Mouse (Mus musculus) intestine, embryonic 16.5 days (tissue): ENCODE measurements around the gene Hoxa7. TPM values are rescaled to one million over a fixed set of nuclear protein-coding genes. Genes with fewer than 3 reads are reported as not detected.

ENCODE experiments used
- ATAC-seq: fragments of 200-750 bp; cut with Nextera tagmentation; 2 replicates; pipeline ENCODE4 v1.8.0; 2017; ENCODE audit warnings: moderate TSS enrichment, moderate library complexity
- H3K27ac ChIP-seq: fragments of 300-500 bp; sonication (generic); 2 replicates; pipeline ENCODE4 v1.5.1; 2014; ENCODE audit warnings: mild to moderate bottlenecking, low read length
- H3K27me3 ChIP-seq: fragments of 300-500 bp; sonication (generic); replicated peaks from 2 replicates; pipeline ENCODE4 v1.6.1; 2014; ENCODE audit warnings: low read length, control low read depth, mixed read lengths; ENCODE audit not compliant: control insufficient read depth, insufficient read depth
- H3K36me3 ChIP-seq: fragments of 300-500 bp; sonication (generic); 2 replicates; pipeline ENCODE4 v1.6.1; 2014; ENCODE audit warnings: low read length, control low read depth; ENCODE audit not compliant: control insufficient read depth, insufficient read depth
- H3K4me1 ChIP-seq: fragments of 300-500 bp; sonication (generic); 2 replicates; pipeline ENCODE4 v1.6.1; 2014; ENCODE audit warnings: low read length, control low read depth, mixed read lengths; ENCODE audit not compliant: control insufficient read depth, insufficient read depth
- H3K4me2 ChIP-seq: fragments of 300-500 bp; sonication (generic); 2 replicates; pipeline ENCODE4 v1.6.1; 2014; ENCODE audit warnings: low read depth, low read length, control low read depth
- H3K4me3 ChIP-seq: fragments of 300-500 bp; sonication (generic); 2 replicates; pipeline ENCODE4 v1.5.1; 2014; ENCODE audit warnings: mild to moderate bottlenecking, low read length
- H3K9ac ChIP-seq: fragments of 300-500 bp; sonication (generic); 2 replicates; pipeline ENCODE4 v1.6.1; 2014; ENCODE audit warnings: low read depth, low read length
- H3K9me3 ChIP-seq: fragments of 300-500 bp; sonication (generic); 2 replicates; pipeline ENCODE4 v1.6.1; 2016; ENCODE audit warnings: low read length, control low read depth; ENCODE audit not compliant: control insufficient read depth
- WGBS: fragments of 180-500 bp; shearing (Covaris S2); extraction: QIAGEN DNeasy Blood & Tissue Kit; methylation state at CpG from one replicate; pipeline ENCODE4 v1.1.7; 2014; 5-methylcytosine and 5-hydroxymethylcytosine counted together
- polyA plus RNA-seq: library from polyadenylated mRNA; unstranded; fragments of >200 nt; fragmentation: Nextera tagmentation; extraction: Ambion mirVana; gene quantifications from 2 replicates; pipeline ENCODE4 v1.2.1, GENCODE M21; 2015

Hoxa7 gene
- polyA plus RNA-seq, 1 experiment from 2014 or later: 8.2 TPM

GRCm38 (mm10) chr6:52235267-52235666 is 13.6 kb upstream of the Hoxa7 start:
- H3K4me2 ChIP-seq: no peak overlapping the region
- H3K27me3 ChIP-seq: peaks cover 74% of the 10 kb centered on the region
- H3K9ac ChIP-seq: no peak overlapping the region
- H3K4me3 ChIP-seq: no peak overlapping the region; the same call in 1 of the 2 replicates
- WGBS: 34% methylated on average over 9 of the region's 9 CpGs
- H3K4me1 ChIP-seq: no peaks in the 10 kb centered on the region; the same call in 1 of the 2 replicates
- no peaks in the 10 kb centered on the region for H3K36me3 ChIP-seq
- H3K9me3 ChIP-seq: no peaks in the 10 kb centered on the region
- H3K27ac ChIP-seq: no peak overlapping the region
- ATAC-seq: no peak

- H3K4me3 ChIP-seq: peak overlapping the region; percentile 35
Observed at GRCm38 (mm10) chr6:52234428-52235140, 12.9 kb upstream of the Hoxa7 start.

GRCm38 (mm10) chr6:52233546-52234427 is 12.1 kb upstream of the Hoxa7 start:
- Histone ChIP-seq H3K27me3 (peaks cover 78% of the 10 kb centered on the region), H3K4me3 (peak overlapping the region; percentile 35)
- WGBS: 2% methylated on average over 70 of the region's 70 CpGs

More at GRCm38 (mm10) chr6:52234428-52235140, 12.9 kb upstream of the Hoxa7 start:
- H3K27ac ChIP-seq: peak overlapping the region; percentile 34; the same call in 1 of the 2 replicates
- H3K27me3 ChIP-seq: peaks cover 76% of the 10 kb centered on the region
- no peaks in the 10 kb centered on the region for H3K4me1 ChIP-seq
- peak overlapping the region; percentile 37 for H3K9ac ChIP-seq
- no peak for ATAC-seq
- 0 out of 2 replicates have a peak overlapping the region, but pooled peaks have one; percentile 3 for H3K4me2 ChIP-seq
- WGBS: 1% methylated on average over 65 of the region's 68 CpGs
- no peaks in the 10 kb centered on the region for H3K9me3 ChIP-seq
- no peaks in the 10 kb centered on the region for H3K36me3 ChIP-seq

GRCm38 (mm10) chr6:52232984-52233545 is 11.4 kb upstream of the Hoxa7 start:
- Histone ChIP-seq H3K4me2 (peak overlapping the region; percentile 38), H3K36me3 (no peaks in the 10 kb centered on the region), H3K27me3 (peaks cover 81% of the 10 kb centered on the region), H3K4me3 (peak overlapping the region; percentile 35), H3K4me1 (no peaks in the 10 kb centered on the region), H3K9ac (peak overlapping the region; percentile 45), H3K27ac (no peak overlapping the region), H3K9me3 (no peaks in the 10 kb centered on the region)
- no peak for ATAC-seq
- WGBS: 2% methylated on average over 23 of the region's 23 CpGs

More at GRCm38 (mm10) chr6:52233546-52234427, 12.1 kb upstream of the Hoxa7 start:
- ATAC-seq: peak; percentile 26; the same call in 1 of the 2 replicates
- Histone ChIP-seq H3K27ac (0 out of 2 replicates have a peak overlapping the region, but pooled peaks have one; percentile 1), H3K36me3 (no peaks in the 10 kb centered on the region), H3K4me1 (no peaks in the 10 kb centered on the region), H3K9ac (peak overlapping the region; percentile 45), H3K4me2 (peak overlapping the region; percentile 3; the same call in 1 of the 2 replicates), H3K9me3 (no peaks in the 10 kb centered on the region)

- no peak overlapping the region for H3K27ac ChIP-seq
- H3K36me3 ChIP-seq: no peaks in the 10 kb centered on the region
- H3K27me3 ChIP-seq: peaks cover 80% of the 10 kb centered on the region
- H3K4me2 ChIP-seq: peak overlapping the region; percentile 38; the same call in 1 of the 2 replicates
- no peak for ATAC-seq
- no peaks in the 10 kb centered on the region for H3K4me1 ChIP-seq
- H3K4me3 ChIP-seq: peak overlapping the region; percentile 35
- WGBS: 1% methylated on average over 18 of the region's 18 CpGs
- no peaks in the 10 kb centered on the region for H3K9me3 ChIP-seq
- peak overlapping the region; percentile 45 for H3K9ac ChIP-seq
Observed at GRCm38 (mm10) chr6:52232568-52232965, 10.9 kb upstream of the Hoxa7 start.

- no peaks in the 10 kb centered on the region for H3K9me3 ChIP-seq
- no peaks in the 10 kb centered on the region for H3K4me1 ChIP-seq
- H3K27me3 ChIP-seq: peaks cover 80% of the 10 kb centered on the region
- peak overlapping the region; percentile 38 for H3K4me2 ChIP-seq
- no peaks in the 10 kb centered on the region for H3K36me3 ChIP-seq
- no peak overlapping the region for H3K27ac ChIP-seq
- peak overlapping the region; percentile 35 for H3K4me3 ChIP-seq
- under 1% methylated on average over 18 of the region's 18 CpGs for WGBS
- ATAC-seq: no peak
- 0 out of 2 replicates have a peak overlapping the region, but pooled peaks have one; percentile 45 for H3K9ac ChIP-seq
Observed at GRCm38 (mm10) chr6:52231885-52232567, 10.4 kb upstream of the Hoxa7 start.

- Histone ChIP-seq H3K4me2 (peak within 1 kb of the TSS; percentile 38), H3K36me3 (no peaks in the 10 kb centered on the region), H3K27me3 (peaks cover 80% of the 10 kb centered on the region), H3K27ac (peak within 1 kb of the TSS; percentile 31; the same call in 1 of the 2 replicates), H3K9me3 (no peaks in the 10 kb centered on the region), H3K4me1 (no peaks in the 10 kb centered on the region), H3K4me3 (peak within 1 kb of the TSS; percentile 36), H3K9ac (peak within 1 kb of the TSS; percentile 56)
- ATAC-seq: no peak
- WGBS: 3% methylated on average over 32 of the region's 36 CpGs
Observed at GRCm38 (mm10) chr6:52230516-52231165, 9.0 kb upstream of the Hoxa7 start, which contains the start of gene Hoxa9. Hoxa9 (minus strand) TSS chr6:52231089.
